In genomic region chr16:90042874-90043273, GRCm38 (mm10) we compare ENCODE assay signal across 12 mouse cellular contexts.
DNase-seq lines count a peak whose midpoint lies in the region; ATAC-seq lines count a peak whose summit lies in the region.
"Had no signal": no experiment of that assay in that cellular context is flagged by ENCODE, and none has a peak within 500 bp of the region (broad histone marks: within the 10 kb centered on the region; RNA-seq: fewer than 3 reads in every experiment).

No protein-coding gene starts in this region.

- no peak overlapping the region for H3K9ac ChIP-seq in liver, embryonic 13.5 days
- no peak overlapping the region for H3K9ac ChIP-seq in kidney, embryonic 14.5 days (ENCODE audit: low read depth, low read length)

- no peaks in the 10 kb centered on the region for H3K9me3 ChIP-seq in liver, embryonic 13.5 days (replicated peaks)
- no peaks in the 10 kb centered on the region for H3K9me3 ChIP-seq in kidney, embryonic 14.5 days (ENCODE audit: control insufficient read depth, low read length)

- intact Hi-C loops in left cerebral cortex, postnatal 14 days (cut with DNase I): no loop called here

- ATAC-seq in liver, embryonic 13.5 days (ENCODE audit: low read depth): no peak
- no peak for ATAC-seq in erythroblast, adult 5-6 weeks (replicated peaks; ENCODE audit: low FRiP score, poor library complexity, severe bottlenecking)
- no peak for ATAC-seq in kidney, embryonic 14.5 days (ENCODE audit: low FRiP score, low TSS enrichment)
- ATAC-seq: lung, postnatal 0 days had no signal

- 72% methylated on average over 10 of the region's 10 CpGs for WGBS in liver, embryonic 13.5 days (ENCODE audit: insufficient replicate concordance)
- 91% methylated on average over 10 of the region's 10 CpGs for WGBS in kidney, embryonic 14.5 days

- peak overlapping the region; percentile 72; the same call in 1 of the 2 replicates for H3K4me2 ChIP-seq in liver, embryonic 13.5 days
- no peak overlapping the region for H3K4me2 ChIP-seq in kidney, embryonic 14.5 days (replicated peaks; ENCODE audit: low read depth, low read length)

- H3K4me1 ChIP-seq in liver, embryonic 13.5 days (replicated peaks): peaks cover 57% of the 10 kb centered on the region
- no peaks in the 10 kb centered on the region for H3K4me1 ChIP-seq in kidney, embryonic 14.5 days (ENCODE audit: control insufficient read depth, insufficient read depth, low read length)

- H3K4me3 ChIP-seq in liver, embryonic 13.5 days (replicated peaks): no peak overlapping the region
- no peak overlapping the region for H3K4me3 ChIP-seq in kidney, embryonic 14.5 days (ENCODE audit: low read length)

- peak; percentile 40 to 71 for DNase-seq in left cerebral cortex, postnatal 14 days (ENCODE audit: low spot score in 2 of 2)
- DNase-seq in left cerebral cortex, adult 18-20 months (ENCODE audit: low spot score in 2 of 2): no peak
- peak; percentile 8 for DNase-seq in CD4-positive helper T cell, adult 2 months (ENCODE audit: low read depth, low spot score)
- DNase-seq in brain, adult 2 months (ENCODE audit: low read depth, low spot score): peak; percentile 69
- DNase-seq in liver, embryonic 13.5 days: no peak
- DNase-seq in ovary, postnatal 36 days (ENCODE audit: low spot score): no peak
- DNase-seq: heart, postnatal 4 days; kidney, adult 8-10 months; right cerebral cortex, postnatal 25 days had no signal

- H3K36me3 ChIP-seq in liver, embryonic 13.5 days: no peaks in the 10 kb centered on the region
- no peaks in the 10 kb centered on the region for H3K36me3 ChIP-seq in kidney, embryonic 14.5 days (ENCODE audit: control insufficient read depth, insufficient read depth, low read length)

- peak overlapping the region; percentile 87; the same call in 1 of the 2 replicates for H3K27ac ChIP-seq in liver, embryonic 13.5 days
- H3K27ac ChIP-seq in kidney, embryonic 14.5 days (ENCODE audit: low read depth, low read length): no peak overlapping the region

- no peaks in the 10 kb centered on the region for H3K27me3 ChIP-seq in liver, embryonic 13.5 days
- H3K27me3 ChIP-seq in kidney, embryonic 14.5 days (ENCODE audit: control insufficient read depth, insufficient read depth, low read length): no peaks in the 10 kb centered on the region

Comparison
In these comparisons a context has a peak if more than half of its experiments do, and no peak if none do; other contexts are left out.
1. DNase-seq: peak in left cerebral cortex, postnatal 14 days (2 of 2), CD4-positive helper T cell, adult 2 months (single experiment) and brain, adult 2 months (single experiment); none in left cerebral cortex, adult 18-20 months (0 of 2), liver, embryonic 13.5 days (single experiment) and ovary, postnatal 36 days (single experiment).